Mouse (Mus musculus) megakaryocyte, embryonic 14.5 days (primary cell): Measurements from ENCODE around the gene Arhgap27.

Experiments used
- FLI1 ChIP-seq: IDR thresholded peaks from 2 replicates; pipeline ENCODE4 v1.6.1; 2012; ENCODE audit warnings: low read length, inconsistent platforms, mixed read lengths
- GATA1 ChIP-seq: IDR thresholded peaks from 3 replicates; pipeline ENCODE4 v1.6.1; 2012; ENCODE audit warnings: mixed read lengths, low read length, inconsistent platforms, borderline replicate concordance

DNA sequence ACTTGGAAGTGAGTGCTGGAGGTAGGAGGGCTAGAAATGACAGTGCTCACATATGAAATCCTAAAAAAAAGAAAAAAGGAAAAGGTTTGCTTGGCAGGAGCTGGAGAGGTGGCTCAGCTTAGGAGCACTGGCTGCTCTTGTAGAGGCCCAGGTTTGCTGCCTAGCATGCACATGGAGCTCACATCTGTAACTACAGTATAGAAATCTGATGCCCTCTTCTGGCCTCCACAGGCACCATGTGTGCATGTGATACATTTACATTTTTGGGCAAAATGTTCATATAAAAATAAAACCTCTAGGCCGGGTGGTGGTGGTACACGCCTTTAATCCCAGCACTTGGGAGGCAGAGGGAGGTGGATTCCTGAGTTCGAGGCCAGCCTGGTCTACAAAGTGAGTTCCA lies 35.6 kb upstream of the Arhgap27 start:
- TF ChIP-seq GATA1 (no peak), FLI1 (no peak)
